In genomic region chr7:138551629-138552028, GRCm38 (mm10) we compare ENCODE assay signal across 16 mouse cellular contexts.
"Had no signal": no experiment of that assay in that cellular context is flagged by ENCODE, and none has a peak within 500 bp of the region (broad histone marks: within the 10 kb centered on the region; RNA-seq: fewer than 3 reads in every experiment).

No protein-coding gene starts in this region.

- H3K27me3 ChIP-seq: neural tube, embryonic 13.5 days; neural tube, embryonic 15.5 days; stomach, embryonic 15.5 days had no signal

- H3K27ac ChIP-seq: neural tube, embryonic 13.5 days; neural tube, embryonic 15.5 days; stomach, embryonic 15.5 days; stomach, postnatal 0 days had no signal

- H3K4me1 ChIP-seq: stomach, embryonic 15.5 days had no signal

- H3K4me2 ChIP-seq: neural tube, embryonic 13.5 days; neural tube, embryonic 15.5 days; stomach, embryonic 15.5 days had no signal

- H3K36me3 ChIP-seq: neural tube, embryonic 13.5 days; neural tube, embryonic 15.5 days; stomach, embryonic 15.5 days had no signal

- DNase-seq: retina, postnatal 1 day; right cerebral cortex, adult 18-20 months; right cerebral cortex, postnatal 14 days; right cerebral cortex, postnatal 25 days; right cerebral cortex, postnatal 4 days; spleen, adult 18-20 months; thymus, adult 18-20 months; thymus, adult 2 months; thymus, postnatal 14 days; thymus, postnatal 25 days; thymus, postnatal 36 days; thymus, postnatal 4 days had no signal

- H3K9ac ChIP-seq: neural tube, embryonic 13.5 days; neural tube, embryonic 15.5 days; stomach, embryonic 15.5 days had no signal

- H3K9me3 ChIP-seq: neural tube, embryonic 13.5 days; neural tube, embryonic 15.5 days; stomach, embryonic 15.5 days had no signal

- H3K4me3 ChIP-seq: neural tube, embryonic 13.5 days; neural tube, embryonic 15.5 days; stomach, embryonic 15.5 days had no signal
